Mouse (Mus musculus): Measurements from ENCODE around the gene Zbtb5.

- no peak for TF ChIP-seq CTCF (IDR thresholded peaks at IDR 0.05; ENCODE audit: extremely low read depth, insufficient read length, insufficient replicate concordance, low read depth, low read length)
- TF ChIP-seq POLR2A (IDR thresholded peaks at IDR 0.05; ENCODE audit: low read depth, low read length), result no peak
These were observed 68.7 kb downstream of the Zbtb5 start for GRCm38 (mm10) chr4:44943480-44943879.

Measured in small intestine, adult 2 months (tissue).